Mouse (Mus musculus) hindbrain, embryonic 11.5 days (tissue): ENCODE measurements around the gene Arid5b. TPM values are rescaled to one million over a fixed set of nuclear protein-coding genes. Genes with fewer than 3 reads are reported as not detected.

Experiments
- ATAC-seq: fragments of 200-750 bp; cut with Nextera tagmentation; 2 replicates; pipeline ENCODE4 v1.8.0; 2017; ENCODE audit warnings: mild to moderate bottlenecking, moderate TSS enrichment, moderate library complexity; ENCODE audit not compliant: low FRiP score
- DNase-seq: peaks from one replicate; pipeline ENCODE4 v3.0.0-alpha.2; 2015; ENCODE audit warnings: low spot score
- H3K27ac ChIP-seq: fragments of 300-500 bp; sonication (generic); 2 replicates; pipeline ENCODE4 v1.5.1; 2014; ENCODE audit warnings: mild to moderate bottlenecking, low read depth, low read length
- H3K27me3 ChIP-seq: fragments of 300-500 bp; sonication (generic); 2 replicates; pipeline ENCODE4 v1.6.1; 2014; ENCODE audit warnings: mild to moderate bottlenecking, low read length, moderate library complexity, mixed read lengths; ENCODE audit not compliant: control insufficient read depth, insufficient read depth
- H3K36me3 ChIP-seq: fragments of 300-500 bp; sonication (generic); 2 replicates; pipeline ENCODE4 v1.6.1; 2014; ENCODE audit warnings: mild to moderate bottlenecking, low read length, moderate library complexity, mixed read lengths; ENCODE audit not compliant: control insufficient read depth, insufficient read depth
- H3K4me1 ChIP-seq: fragments of 300-500 bp; sonication (generic); replicated peaks from 2 replicates; pipeline ENCODE4 v1.6.1; 2014; ENCODE audit warnings: low read length, mixed read lengths; ENCODE audit not compliant: control insufficient read depth, insufficient read depth
- H3K4me2 ChIP-seq: fragments of 300-500 bp; sonication (generic); replicated peaks from 2 replicates; pipeline ENCODE4 v1.6.1; 2014; ENCODE audit warnings: mild to moderate bottlenecking, low read depth, low read length
- H3K4me3 ChIP-seq: fragments of 300-500 bp; sonication (generic); 2 replicates; pipeline ENCODE4 v1.5.1; 2014; ENCODE audit warnings: low read depth, low read length
- H3K9ac ChIP-seq: fragments of 300-500 bp; sonication (generic); 2 replicates; pipeline ENCODE4 v1.6.1; 2014; ENCODE audit warnings: low read depth, low read length
- H3K9me3 ChIP-seq: fragments of 300-500 bp; sonication (generic); 2 replicates; pipeline ENCODE4 v1.6.1; 2016; ENCODE audit warnings: low read length; ENCODE audit not compliant: control insufficient read depth
- WGBS: fragments of 180-500 bp; shearing (Covaris S2); extraction: QIAGEN DNeasy Blood & Tissue Kit; methylation state at CpG from one replicate; pipeline ENCODE4 v1.1.7; 2014; 5-methylcytosine and 5-hydroxymethylcytosine counted together
- polyA plus RNA-seq: library from polyadenylated mRNA; unstranded; fragments of >200 nt; fragmentation: Nextera tagmentation; extraction: Ambion mirVana; gene quantifications from 2 replicates; pipeline ENCODE4 v1.2.1, GENCODE M21; 2014

Arid5b gene
- polyA plus RNA-seq, 1 experiment from 2014 or later: 23.3 TPM

- ATAC-seq: no peak
Observed at GRCm38 (mm10) chr10:68193561-68193960, 85.0 kb downstream of the Arid5b start.

DNA sequence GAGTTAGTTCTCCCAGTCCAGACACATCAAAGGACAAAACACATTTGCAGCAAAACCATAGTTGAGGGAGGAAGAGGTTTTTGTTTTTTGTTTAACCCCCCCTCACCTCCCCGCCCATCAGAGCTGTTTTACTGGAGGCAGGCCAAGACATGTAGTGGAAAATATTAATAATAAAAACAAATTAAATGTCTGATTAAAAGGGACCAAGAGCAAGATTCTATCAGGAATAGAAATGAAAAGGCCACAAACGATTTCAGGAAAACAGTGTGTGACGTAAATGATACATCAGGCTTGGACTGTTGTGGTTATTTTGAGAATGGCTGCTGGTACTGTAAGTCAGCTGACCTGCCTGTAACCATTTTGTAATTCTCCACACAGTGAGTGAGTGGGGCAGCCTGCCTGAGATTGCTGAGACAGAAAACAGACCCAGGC, 85.7 kb downstream of the Arid5b start:
- H3K27ac ChIP-seq: no peak overlapping the region
- ATAC-seq (no peak), DNase-seq (no peak)
- H3K36me3 ChIP-seq: no peaks in the 10 kb centered on the region
- WGBS: 64% methylated on average over 3 of the region's 3 CpGs
- H3K9me3 ChIP-seq: no peaks in the 10 kb centered on the region
- no peak overlapping the region for H3K9ac ChIP-seq
- H3K27me3 ChIP-seq: no peaks in the 10 kb centered on the region
- H3K4me3 ChIP-seq: no peak overlapping the region
- no peaks in the 10 kb centered on the region for H3K4me1 ChIP-seq
- no peak overlapping the region for H3K4me2 ChIP-seq

More at GRCm38 (mm10) chr10:68193561-68193960, 85.0 kb downstream of the Arid5b start:
- Histone ChIP-seq H3K36me3 (no peaks in the 10 kb centered on the region), H3K9ac (no peak overlapping the region), H3K9me3 (no peaks in the 10 kb centered on the region), H3K27me3 (no peaks in the 10 kb centered on the region), H3K27ac (no peak overlapping the region), H3K4me2 (no peak overlapping the region), H3K4me3 (no peak overlapping the region), H3K4me1 (no peaks in the 10 kb centered on the region)
- DNase-seq: peak; percentile 16
- WGBS: 46% methylated on average over 3 of the region's 3 CpGs

DNA sequence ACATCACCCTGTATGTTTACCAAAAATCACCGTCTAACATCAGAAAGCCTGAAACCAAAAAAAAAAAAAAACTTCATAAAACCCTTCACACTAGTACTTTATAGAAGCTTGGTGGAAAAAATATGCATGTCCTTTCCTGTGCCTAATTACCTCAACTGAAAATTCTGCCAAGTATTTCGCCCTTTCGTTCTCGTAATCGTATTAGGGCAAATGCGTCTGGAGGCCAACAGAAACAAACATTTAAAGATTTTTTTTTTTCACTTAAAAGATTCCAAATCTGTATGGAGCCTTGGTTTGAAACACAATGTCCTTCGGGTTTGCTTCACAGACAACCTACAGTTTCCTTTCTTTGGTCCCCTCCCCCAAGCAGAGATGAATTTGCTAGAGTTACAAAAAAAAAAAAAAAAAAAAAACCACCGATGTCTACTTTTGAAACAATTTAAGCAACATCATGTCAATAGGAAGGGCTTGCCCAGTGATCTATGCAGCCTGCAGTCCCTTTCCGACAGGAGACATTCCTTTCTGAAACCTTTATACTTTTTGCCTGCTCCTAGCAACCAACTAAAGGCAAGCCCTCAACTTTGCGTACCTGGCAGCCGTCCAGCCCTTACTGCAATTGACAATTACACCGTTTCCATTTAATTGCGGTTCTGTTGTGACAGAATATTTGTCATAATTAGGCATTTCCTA, 86.7 kb downstream of the Arid5b start:
- no peaks in the 10 kb centered on the region for H3K4me1 ChIP-seq
- DNase-seq (peak; percentile 30), ATAC-seq (no peak)
- H3K4me2 ChIP-seq: no peak overlapping the region
- WGBS: 42% methylated on average over 13 of the region's 13 CpGs
- no peak overlapping the region for H3K9ac ChIP-seq
- H3K9me3 ChIP-seq: no peaks in the 10 kb centered on the region
- no peak overlapping the region for H3K4me3 ChIP-seq
- no peaks in the 10 kb centered on the region for H3K27me3 ChIP-seq
- no peak overlapping the region for H3K27ac ChIP-seq
- no peaks in the 10 kb centered on the region for H3K36me3 ChIP-seq

DNA sequence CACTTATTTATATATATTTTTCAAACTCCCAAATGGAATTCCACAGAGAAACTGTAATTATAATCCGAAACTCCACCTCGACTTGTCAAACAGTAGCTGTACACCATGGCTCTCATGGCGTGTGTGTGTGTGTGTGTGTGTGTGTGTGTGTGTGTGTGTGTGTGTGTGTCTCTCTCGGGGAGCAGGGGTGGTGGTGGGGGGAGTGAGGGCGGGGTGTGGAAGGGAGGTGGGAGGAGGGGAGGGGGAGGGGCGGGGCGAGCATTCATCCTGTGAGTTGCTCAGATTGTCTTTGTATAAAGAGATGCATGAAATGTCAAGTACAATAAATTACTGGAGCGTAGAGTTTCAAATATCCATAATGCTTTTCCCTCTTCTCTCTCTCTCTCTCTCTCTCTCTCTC, 87.4 kb downstream of the Arid5b start:
- Histone ChIP-seq H3K4me3 (no peak overlapping the region), H3K9me3 (no peaks in the 10 kb centered on the region), H3K27ac (no peak overlapping the region), H3K4me1 (no peaks in the 10 kb centered on the region), H3K9ac (no peak overlapping the region), H3K27me3 (no peaks in the 10 kb centered on the region), H3K4me2 (no peak overlapping the region), H3K36me3 (no peaks in the 10 kb centered on the region)
- 46% methylated on average over 8 of the region's 8 CpGs for WGBS
- peak; percentile 46 for DNase-seq
- peak; percentile 75 for ATAC-seq

DNA sequence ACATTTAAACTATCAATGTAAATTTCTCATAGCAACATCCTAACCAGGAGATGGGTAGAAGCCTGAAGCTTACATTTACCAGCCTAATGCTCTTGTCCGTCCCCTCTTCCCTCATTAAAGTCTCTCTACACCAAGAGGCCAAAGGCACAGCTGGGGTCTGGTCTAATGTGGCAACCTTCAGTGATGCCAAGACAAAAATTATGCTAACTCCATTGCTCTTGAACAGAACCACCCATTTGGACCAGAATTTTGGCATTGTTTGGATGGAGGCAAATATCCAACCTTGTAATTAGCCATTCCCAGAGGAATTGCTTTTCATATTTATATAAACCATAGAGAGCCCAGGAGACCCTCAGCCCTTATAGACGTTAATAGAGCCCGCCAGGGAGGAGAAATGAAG, 88.7 kb downstream of the Arid5b start:
- H3K4me1 ChIP-seq: no peaks in the 10 kb centered on the region
- H3K4me2 ChIP-seq: no peak overlapping the region
- no peak overlapping the region for H3K4me3 ChIP-seq
- no peak overlapping the region for H3K9ac ChIP-seq
- no peaks in the 10 kb centered on the region for H3K9me3 ChIP-seq
- H3K36me3 ChIP-seq: no peaks in the 10 kb centered on the region
- no peak overlapping the region for H3K27ac ChIP-seq
- DNase-seq (no peak), ATAC-seq (no peak)
- no peaks in the 10 kb centered on the region for H3K27me3 ChIP-seq
- WGBS: 82% methylated on average over 3 of the region's 3 CpGs

DNA sequence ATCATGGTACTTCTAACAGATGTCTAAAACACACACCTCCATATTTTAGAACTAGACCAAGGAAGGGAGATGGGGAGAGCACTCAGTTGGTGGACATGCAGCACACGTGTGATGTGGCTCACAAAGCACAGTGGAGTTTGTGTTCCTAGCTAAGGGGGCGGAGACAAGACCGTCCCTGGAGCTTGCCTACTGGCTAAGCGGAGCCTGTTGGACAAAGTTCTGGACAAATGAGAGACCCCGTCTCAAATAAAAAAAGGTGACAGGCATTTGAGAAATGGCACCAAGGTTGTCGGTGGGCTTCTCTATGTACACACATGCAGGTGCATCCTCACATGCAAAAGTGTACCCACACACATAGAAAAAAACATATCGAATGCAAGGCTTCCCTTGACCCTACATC, 95.4 kb downstream of the Arid5b start:
- Histone ChIP-seq H3K36me3 (no peaks in the 10 kb centered on the region), H3K4me3 (no peak overlapping the region), H3K9ac (no peak overlapping the region), H3K27me3 (no peaks in the 10 kb centered on the region), H3K27ac (no peak overlapping the region), H3K4me1 (no peaks in the 10 kb centered on the region), H3K9me3 (no peaks in the 10 kb centered on the region), H3K4me2 (no peak overlapping the region)
- DNase-seq (no peak), ATAC-seq (no peak)
- WGBS: 93% methylated on average over 7 of the region's 7 CpGs

- no peak overlapping the region for H3K4me2 ChIP-seq
- H3K27me3 ChIP-seq: no peaks in the 10 kb centered on the region
- DNase-seq: no peak
- H3K27ac ChIP-seq: no peak overlapping the region
- no peaks in the 10 kb centered on the region for H3K36me3 ChIP-seq
- H3K4me1 ChIP-seq: no peaks in the 10 kb centered on the region
- no peak overlapping the region for H3K9ac ChIP-seq
- ATAC-seq: no peak
- 86% methylated on average over 6 of the region's 6 CpGs for WGBS
- H3K9me3 ChIP-seq: no peaks in the 10 kb centered on the region
- no peak overlapping the region for H3K4me3 ChIP-seq
Observed at GRCm38 (mm10) chr10:68182266-68182665, 96.3 kb downstream of the Arid5b start.

GRCm38 (mm10) chr10:68181156-68181555, 97.4 kb downstream of the Arid5b start:
- Histone ChIP-seq H3K27me3 (no peaks in the 10 kb centered on the region), H3K36me3 (no peaks in the 10 kb centered on the region), H3K9me3 (no peaks in the 10 kb centered on the region), H3K4me2 (no peak overlapping the region), H3K27ac (no peak overlapping the region), H3K4me3 (no peak overlapping the region), H3K4me1 (no peaks in the 10 kb centered on the region), H3K9ac (no peak overlapping the region)
- ATAC-seq: no peak
- no peak for DNase-seq
- 96% methylated on average over 10 of the region's 10 CpGs for WGBS

DNA sequence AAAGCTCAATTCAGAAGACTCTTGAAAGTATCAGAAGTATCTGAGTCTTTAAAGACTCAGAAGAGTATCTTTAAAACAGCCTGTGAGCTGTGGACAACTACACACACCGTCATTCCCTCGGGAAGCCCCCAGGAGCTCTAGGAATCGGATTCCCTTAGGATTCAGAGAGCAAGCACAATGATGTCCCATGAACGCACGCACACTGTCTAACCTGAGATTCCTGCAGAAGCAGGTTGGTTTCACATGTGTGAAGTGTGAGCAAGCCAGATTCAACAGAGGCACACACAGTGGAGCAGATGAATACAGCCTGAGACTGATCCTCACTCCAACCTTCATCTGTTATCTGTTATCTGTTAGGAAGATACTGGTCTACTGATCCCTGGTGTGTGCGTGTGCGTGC, 97.8 kb downstream of the Arid5b start:
- Histone ChIP-seq H3K36me3 (no peaks in the 10 kb centered on the region), H3K9ac (no peak overlapping the region), H3K27me3 (no peaks in the 10 kb centered on the region), H3K4me1 (no peaks in the 10 kb centered on the region), H3K4me2 (no peak overlapping the region), H3K9me3 (no peaks in the 10 kb centered on the region), H3K27ac (no peak overlapping the region), H3K4me3 (no peak overlapping the region)
- 97% methylated on average over 7 of the region's 7 CpGs for WGBS
- DNase-seq (no peak), ATAC-seq (no peak)
